Mouse (Mus musculus): Measurements from ENCODE around the gene Ssc5d.

The Ssc5d gene

DNA sequence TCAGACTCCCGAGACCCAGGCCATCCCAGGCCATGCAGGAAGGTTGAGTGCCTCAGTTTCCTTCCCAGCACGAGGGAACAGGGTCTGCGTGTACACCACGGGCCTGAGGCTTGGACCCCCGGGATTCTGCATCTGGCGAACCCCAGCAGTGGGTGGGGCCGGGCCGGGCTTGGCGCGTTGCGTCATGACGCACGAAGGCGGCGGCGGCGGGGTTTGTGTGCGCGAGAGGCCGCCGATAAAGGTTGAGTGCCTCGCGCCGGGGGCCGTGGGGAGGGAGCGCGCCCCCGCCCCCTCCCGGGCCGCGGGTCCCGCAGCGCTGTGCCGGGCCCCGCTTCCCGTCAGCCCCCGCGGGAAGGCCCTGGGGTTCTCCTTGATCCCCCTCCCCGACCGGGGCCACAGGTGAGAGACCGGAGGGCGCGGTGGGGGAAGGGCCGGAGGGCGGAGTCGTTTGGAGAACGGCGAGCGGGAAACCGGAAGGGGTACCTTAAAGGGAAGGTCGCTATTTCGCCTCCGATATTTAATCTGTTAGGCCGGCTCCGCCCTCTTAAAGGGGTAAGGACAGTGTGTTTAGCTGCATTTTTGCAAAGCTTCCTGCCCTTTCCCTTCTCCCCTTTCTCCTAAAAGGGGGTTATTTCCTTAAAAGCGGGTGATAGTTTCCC, 10.4 kb upstream of the Ssc5d start, which contains the start of gene Zfp628:
Gene Zfp628 (plus strand): TSS at position 211 of the 659 bp plus-strand sequence.
- peak; percentile 69; the same call in 1 of the 2 replicates for TF ChIP-seq GATA4 (IDR thresholded peaks at IDR 0.05; ENCODE audit: insufficient replicate concordance, low read length)

DNA sequence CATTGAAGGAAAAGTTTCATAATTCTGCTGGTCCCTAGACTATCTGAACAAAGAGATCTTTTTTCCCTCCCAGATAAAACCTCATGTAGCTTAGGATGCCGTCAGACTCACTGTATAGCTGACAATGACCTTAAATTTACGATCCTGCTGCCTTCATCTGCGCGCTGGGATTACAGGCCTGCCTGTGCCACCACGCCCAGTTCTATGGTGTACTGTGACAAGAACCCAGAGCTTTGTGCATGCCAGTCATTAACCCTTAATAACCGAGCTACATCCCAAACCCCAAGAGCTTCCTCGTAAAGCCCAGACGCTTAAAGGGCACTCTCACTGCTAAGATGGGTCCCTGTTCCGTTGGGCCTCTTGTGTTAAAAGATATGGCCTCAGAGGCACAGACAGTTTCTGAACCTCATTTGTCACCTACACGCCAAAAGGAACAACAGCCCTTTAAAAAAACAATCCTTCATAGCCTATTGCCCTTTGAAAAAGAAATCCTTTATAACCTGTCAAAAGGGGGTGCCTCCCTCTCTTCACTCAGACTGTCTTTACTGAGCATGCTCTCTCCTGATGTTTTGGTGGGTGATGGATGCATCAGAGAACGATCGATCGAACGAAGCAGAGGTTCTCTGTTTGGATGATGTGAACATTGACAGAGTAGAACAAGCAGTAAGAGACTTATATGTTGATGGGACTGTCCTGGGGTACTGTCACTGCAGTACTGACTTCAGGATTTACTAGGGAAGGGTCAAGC, 9.7 kb upstream of the Ssc5d start:
- TF ChIP-seq GATA4 (IDR thresholded peaks at IDR 0.05; ENCODE audit: insufficient replicate concordance, low read length): no peak

GRCm38 (mm10) chr7:4917494-4917893, 8.1 kb upstream of the Ssc5d start:
- TF ChIP-seq GATA4 (IDR thresholded peaks at IDR 0.05; ENCODE audit: insufficient replicate concordance, low read length): no peak

DNA sequence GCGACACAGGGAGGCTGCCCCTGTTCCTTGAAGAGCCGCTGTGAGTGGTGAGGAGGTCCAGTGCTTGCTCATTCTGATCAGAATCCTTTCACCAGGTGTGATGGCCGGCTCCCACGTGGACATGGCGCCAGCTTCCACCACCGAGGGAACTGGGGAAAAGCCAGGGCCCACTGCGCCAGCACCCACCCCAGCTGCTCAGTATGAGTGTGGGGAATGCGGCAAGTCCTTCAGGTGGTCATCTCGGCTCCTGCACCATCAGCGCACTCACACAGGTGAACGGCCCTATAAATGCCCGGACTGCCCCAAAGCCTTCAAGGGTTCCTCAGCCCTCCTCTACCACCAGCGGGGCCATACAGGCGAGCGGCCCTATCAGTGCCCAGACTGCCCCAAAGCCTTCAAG, 6.9 kb upstream of the Ssc5d start:
- no peak for TF ChIP-seq GATA4 (IDR thresholded peaks at IDR 0.05; ENCODE audit: insufficient replicate concordance, low read length)

GRCm38 (mm10) chr7:4919096-4919495, 6.5 kb upstream of the Ssc5d start:
- TF ChIP-seq GATA4 (IDR thresholded peaks at IDR 0.05; ENCODE audit: insufficient replicate concordance, low read length): no peak

- TF ChIP-seq GATA4 (IDR thresholded peaks at IDR 0.05; ENCODE audit: insufficient replicate concordance, low read length): no peak
Measured at GRCm38 (mm10) chr7:4919971-4920370, 5.6 kb upstream of the Ssc5d start.

DNA sequence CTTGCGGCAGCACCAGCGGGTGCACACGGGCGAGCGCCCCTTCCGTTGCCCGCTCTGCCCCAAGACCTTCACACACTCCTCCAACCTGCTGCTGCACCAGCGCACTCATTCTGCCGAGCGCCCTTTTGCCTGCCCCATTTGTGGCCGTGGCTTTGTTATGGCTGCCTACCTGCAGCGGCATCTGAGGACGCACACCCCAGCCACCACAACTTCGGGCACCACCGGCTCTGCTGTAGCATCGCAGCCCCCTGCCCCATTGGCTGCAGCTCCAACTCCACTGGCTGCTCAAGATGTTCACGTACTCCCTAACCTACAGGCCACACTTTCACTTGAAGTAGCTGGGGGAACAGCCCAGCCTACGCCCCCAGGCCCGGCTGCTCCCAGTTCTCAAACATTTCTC, 5.1 kb upstream of the Ssc5d start:
- no peak for TF ChIP-seq GATA4 (IDR thresholded peaks at IDR 0.05; ENCODE audit: insufficient replicate concordance, low read length)

GRCm38 (mm10) chr7:4920976-4921823, 4.4 kb upstream of the Ssc5d start:
- TF ChIP-seq GATA4 (IDR thresholded peaks at IDR 0.05; ENCODE audit: insufficient replicate concordance, low read length): no peak

DNA sequence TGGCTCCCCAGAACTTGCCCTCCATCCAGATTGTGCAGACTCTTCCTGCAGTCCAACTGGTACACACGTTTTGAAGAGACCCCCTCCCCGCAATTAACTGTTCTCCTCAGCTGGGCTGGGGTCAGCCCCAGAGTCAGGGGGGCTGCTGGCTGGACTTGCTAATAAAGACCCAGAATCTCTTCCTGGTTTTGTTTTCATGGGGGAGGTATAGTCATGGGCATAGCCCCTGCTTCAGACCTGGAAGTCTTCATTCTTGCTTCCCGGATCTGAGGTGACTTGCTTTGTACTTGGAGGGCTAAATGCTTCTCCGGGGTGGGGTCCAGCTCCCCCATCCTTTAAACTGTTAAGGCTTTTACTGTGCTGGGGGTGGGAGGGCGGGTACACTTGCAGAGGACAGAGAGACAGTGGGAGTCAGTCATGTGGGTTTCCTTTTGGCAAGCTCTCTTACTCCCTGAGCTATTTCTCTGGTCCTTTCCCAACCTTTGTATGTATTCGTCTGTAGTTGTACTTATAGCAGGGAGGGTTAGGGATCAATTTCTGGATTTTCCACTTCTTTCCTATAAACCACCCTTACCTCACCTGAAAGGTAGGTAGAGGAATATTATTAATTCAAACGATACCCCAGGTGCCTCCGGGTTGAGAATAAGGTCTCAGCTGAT, 3.6 kb upstream of the Ssc5d start, which contains the start of gene Nat14:
Gene Nat14 (plus strand): TSS at position 205 of the 659 bp plus-strand sequence.
- no peak for TF ChIP-seq GATA4 (IDR thresholded peaks at IDR 0.05; ENCODE audit: insufficient replicate concordance, low read length)

DNA sequence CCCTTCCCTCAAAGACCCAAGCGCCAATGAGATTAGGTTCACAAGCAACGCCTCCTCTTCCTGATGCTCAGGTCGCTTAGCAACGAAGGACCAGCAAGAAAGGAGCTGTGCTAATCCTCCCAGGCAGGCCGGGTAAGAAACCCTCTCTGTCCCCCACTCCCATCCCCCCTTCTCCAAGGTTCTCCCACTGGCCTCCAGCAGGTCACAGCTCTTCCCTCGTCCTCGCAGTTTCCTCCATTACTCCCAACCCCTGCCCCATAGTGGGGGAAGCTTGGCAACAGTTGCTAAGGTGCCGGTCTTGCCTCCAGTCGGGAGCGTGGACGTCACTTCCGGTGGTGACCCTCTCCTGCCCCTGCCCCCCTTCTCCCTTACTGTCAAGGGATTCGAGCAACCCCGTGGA, 3.1 kb upstream of the Ssc5d start:
- TF ChIP-seq GATA4 (IDR thresholded peaks at IDR 0.05; ENCODE audit: insufficient replicate concordance, low read length): no peak

GRCm38 (mm10) chr7:4922931-4923565, 2.5 kb upstream of the Ssc5d start:
- no peak for TF ChIP-seq GATA4 (IDR thresholded peaks at IDR 0.05; ENCODE audit: insufficient replicate concordance, low read length)

GRCm38 (mm10) chr7:4923586-4924364, 1.8 kb upstream of the Ssc5d start:
- no peak for TF ChIP-seq GATA4 (IDR thresholded peaks at IDR 0.05; ENCODE audit: insufficient replicate concordance, low read length)

- no peak for TF ChIP-seq GATA4 (IDR thresholded peaks at IDR 0.05; ENCODE audit: insufficient replicate concordance, low read length)
Measured at GRCm38 (mm10) chr7:4924483-4924882, 1.1 kb upstream of the Ssc5d start.

GRCm38 (mm10) chr7:4924891-4925301, 689 bp upstream of the Ssc5d start:
- no peak for TF ChIP-seq GATA4 (IDR thresholded peaks at IDR 0.05; ENCODE audit: insufficient replicate concordance, low read length)
